8 mouse cellular contexts compared by ENCODE assay signal in genomic region chr7:80343270-80344018, GRCm38 (mm10). TPM values are rescaled to one million over a fixed set of nuclear protein-coding genes. Genes with fewer than 3 reads are reported as not detected.
A peak's percentile ranks its signal among the peaks of the same experiment; 100 is the strongest.
DNase-seq lines count a peak whose midpoint lies in the region; ATAC-seq and TF ChIP-seq lines count a peak whose summit lies in the region.

No protein-coding gene starts in this region.

- peaks cover 11% of the 10 kb centered on the region for H3K79me2 ChIP-seq in MEL (ENCODE audit: control insufficient read depth, insufficient read depth, low read length, poor library complexity)

- no peak for ATAC-seq in heart, embryonic 15.5 days (replicated peaks; ENCODE audit: insufficient number of reproducible peaks, insufficient read depth, low FRiP score, low read depth)
- ATAC-seq in heart, postnatal 0 days (ENCODE audit: insufficient read depth, low read depth): no peak

- WGBS in heart, embryonic 15.5 days: 22% methylated on average over 19 of the region's 19 CpGs
- 26% methylated on average over 19 of the region's 19 CpGs for WGBS in heart, postnatal 0 days
- 26% methylated on average over 19 of the region's 19 CpGs for WGBS in midbrain, embryonic 10.5 days

- H3K4me2 ChIP-seq in heart, embryonic 15.5 days: peak overlapping the region; percentile 83
- H3K4me2 ChIP-seq in heart, postnatal 0 days (ENCODE audit: low read depth, low read length): peak overlapping the region; percentile 87

- H3K27me3 ChIP-seq in heart, embryonic 15.5 days: no peaks in the 10 kb centered on the region
- H3K27me3 ChIP-seq in MEL (ENCODE audit: control insufficient read depth in 1 of 2, insufficient read depth in 2 of 2, low read length in 2 of 2): no peaks in the 10 kb centered on the region
- H3K27me3 ChIP-seq in heart, postnatal 0 days (ENCODE audit: control insufficient read depth, insufficient read depth, low read length): no peaks in the 10 kb centered on the region
- peaks cover 16% of the 10 kb centered on the region for H3K27me3 ChIP-seq in midbrain, embryonic 10.5 days (ENCODE audit: low read depth, poor library complexity, severe bottlenecking)

- peak overlapping the region; percentile 58 for H3K4me3 ChIP-seq in heart, embryonic 15.5 days
- peak overlapping the region; percentile 59 to 73 for H3K4me3 ChIP-seq in MEL (ENCODE audit: control insufficient read depth in 1 of 2, insufficient read depth in 1 of 2, low read depth in 2 of 2, low read length in 2 of 2)
- peak overlapping the region; percentile 58 for H3K4me3 ChIP-seq in heart, postnatal 0 days (ENCODE audit: low read depth, low read length)
- peak overlapping the region; percentile 73 for H3K4me3 ChIP-seq in midbrain, embryonic 10.5 days

- TF ChIP-seq EP300 in MEL (IDR thresholded peaks at IDR 0.05; ENCODE audit: low read depth in 1 of 2, low read length in 2 of 2): no peak
- no peak for TF ChIP-seq EP300 in heart, postnatal 0 days (IDR thresholded peaks at IDR 0.05; ENCODE audit: low read depth)

- TF ChIP-seq RAD21 in MEL (IDR thresholded peaks at IDR 0.05; ENCODE audit: low read depth, low read length): no peak

- no peaks in the 10 kb centered on the region for H3K36me3 ChIP-seq in heart, embryonic 15.5 days
- peaks cover 0 to 11% of the 10 kb centered on the region in 2 experiments; a peak in 2 of 4 replicates for H3K36me3 ChIP-seq in MEL (ENCODE audit: control insufficient read depth in 1 of 2, insufficient read depth in 2 of 2, low read length in 2 of 2)
- no peaks in the 10 kb centered on the region for H3K36me3 ChIP-seq in heart, postnatal 0 days (replicated peaks; ENCODE audit: control insufficient read depth, insufficient read depth, low read length)
- H3K36me3 ChIP-seq in midbrain, embryonic 10.5 days: peaks cover 7% of the 10 kb centered on the region

- no peaks in the 10 kb centered on the region for H3K9me3 ChIP-seq in heart, embryonic 15.5 days (replicated peaks)
- no peaks in the 10 kb centered on the region for H3K9me3 ChIP-seq in MEL (replicated peaks; ENCODE audit: insufficient read depth, low read length)
- H3K9me3 ChIP-seq in heart, postnatal 0 days (replicated peaks; ENCODE audit: control insufficient read depth, low read length): no peaks in the 10 kb centered on the region
- H3K9me3 ChIP-seq in midbrain, embryonic 10.5 days (replicated peaks): no peaks in the 10 kb centered on the region

- peak overlapping the region; percentile 75 for H3K27ac ChIP-seq in heart, embryonic 15.5 days
- peak overlapping the region; percentile 58 for H3K27ac ChIP-seq in MEL (ENCODE audit: control insufficient read depth, low read depth, low read length)
- peak overlapping the region; percentile 76 for H3K27ac ChIP-seq in heart, postnatal 0 days (ENCODE audit: low read depth)
- peak overlapping the region; percentile 92 for H3K27ac ChIP-seq in midbrain, embryonic 10.5 days (replicated peaks)

- no peak for TF ChIP-seq CTCF in MEL (IDR thresholded peaks at IDR 0.05 in 2 of 3, conservative IDR thresholded peaks at IDR 0.05 in 1 of 3; ENCODE audit: control insufficient read depth in 1 of 3, insufficient read depth in 1 of 3, low read depth in 2 of 3, low read length in 3 of 3, poor library complexity in 1 of 3, severe bottlenecking in 1 of 3)
- no peak for TF ChIP-seq CTCF in heart, postnatal 0 days (IDR thresholded peaks at IDR 0.05; ENCODE audit: low read depth)

- no peak for DNase-seq in heart, postnatal 4 days
- no peak for DNase-seq in MEL (ENCODE audit: low read depth, low spot score)
- DNase-seq in heart, postnatal 0 days (ENCODE audit: low spot score): no peak
- no peak for DNase-seq in midbrain, embryonic 10.5 days (ENCODE audit: low spot score)
- DNase-seq in adrenal gland, postnatal 25 days: no peak
- DNase-seq in spleen, adult 12 weeks (ENCODE audit: low spot score): no peak
- no peak for DNase-seq in layer of hippocampus, adult 8-10 months (ENCODE audit: low spot score in 2 of 2)

- peak overlapping the region; percentile 72 for H3K9ac ChIP-seq in heart, embryonic 15.5 days
- peak overlapping the region; percentile 93 for H3K9ac ChIP-seq in MEL (ENCODE audit: control insufficient read depth, low read depth, low read length, poor library complexity, severe bottlenecking)
- H3K9ac ChIP-seq in heart, postnatal 0 days (replicated peaks; ENCODE audit: low read depth, low read length): peak overlapping the region; percentile 73

- peaks cover 40% of the 10 kb centered on the region for H3K4me1 ChIP-seq in heart, embryonic 15.5 days (replicated peaks)
- H3K4me1 ChIP-seq in MEL (ENCODE audit: control insufficient read depth in 1 of 2, insufficient read depth in 2 of 2, low read length in 2 of 2): peaks cover 0 to 31% of the 10 kb centered on the region in 2 experiments; a peak in 3 of 4 replicates
- H3K4me1 ChIP-seq in heart, postnatal 0 days (ENCODE audit: control insufficient read depth, insufficient read depth): peaks cover 20% of the 10 kb centered on the region
- H3K4me1 ChIP-seq in midbrain, embryonic 10.5 days: peaks cover 57% of the 10 kb centered on the region

- TF ChIP-seq POLR2A in MEL (IDR thresholded peaks at IDR 0.05; ENCODE audit: control insufficient read depth in 1 of 2, insufficient read depth in 1 of 2, low read depth in 1 of 2, low read length in 2 of 2, poor library complexity in 1 of 2): no peak

TF ChIP-seq in MEL, 35 proteins besides CTCF, POLR2A, EP300 and RAD21 (continues in another document):
- no peak for TF ChIP-seq GABPA (IDR thresholded peaks at IDR 0.05; ENCODE audit: low read depth, low read length)

RNA-seq across cellular contexts. Expression of gene Hddc3, which starts 0.5 kb away (rescaled TPM):
- polyA plus RNA-seq in heart, embryonic 15.5 days (2015; fragmentation: Nextera tagmentation; extraction: Ambion mirVana): 16.1 and 17.4 TPM in 2 replicates
- total RNA-seq in heart, postnatal 4 days (2021): 10 to 100 TPM; 40.9 to 42.1 TPM
- total RNA-seq in MEL (2012; rRNA removed): 47.6 and 58.1 TPM in 2 replicates
- polyA plus RNA-seq in MEL (2012; ENCODE audit: insufficient read depth in 1 of 2, insufficient read length in 2 of 2, low read depth in 1 of 2, low replicate concordance in 2 of 2, missing spikeins in 1 of 2): 10 to 100 TPM in 1 of 2 experiments, not detected in 1; 47.1 TPM
- total RNA-seq in heart, postnatal 0 days (2014; rRNA removed; ENCODE audit: low replicate concordance): 19.8 and 28.5 TPM in 2 replicates
- polyA plus RNA-seq in heart, postnatal 0 days (2015; fragmentation: Nextera tagmentation; extraction: Ambion mirVana): 14.5 and 17.8 TPM in 2 replicates
- 24.8 and 24.9 TPM in 2 replicates for polyA plus RNA-seq in midbrain, embryonic 10.5 days (2016; fragmentation: Nextera tagmentation; extraction: Ambion mirVana)
- 32.8 and 37.9 TPM in 2 replicates for total RNA-seq in adrenal gland, postnatal 25 days (2021)
- 10 to 100 TPM; 37.7 to 55.7 (median 49.0) TPM for total RNA-seq in layer of hippocampus, adult 8-10 months (2022)

RNA-seq across cellular contexts. Expression of gene Unc45a, which starts 2.6 kb away (rescaled TPM):
- polyA plus RNA-seq in heart, embryonic 15.5 days (2015; fragmentation: Nextera tagmentation; extraction: Ambion mirVana): 16.6 and 21.5 TPM in 2 replicates
- 10 to 100 TPM; 22.9 to 24.9 TPM for total RNA-seq in heart, postnatal 4 days (2021)
- 20.3 and 28.2 TPM in 2 replicates for total RNA-seq in MEL (2012; rRNA removed)
- 10 to 100 TPM in 1 of 2 experiments, not detected in 1; 26.1 TPM for polyA plus RNA-seq in MEL (2012; ENCODE audit: insufficient read depth in 1 of 2, insufficient read length in 2 of 2, low read depth in 1 of 2, low replicate concordance in 2 of 2, missing spikeins in 1 of 2)
- total RNA-seq in heart, postnatal 0 days (2014; rRNA removed; ENCODE audit: low replicate concordance): 21.6 and 44.5 TPM in 2 replicates
- 11.0 and 12.5 TPM in 2 replicates for polyA plus RNA-seq in heart, postnatal 0 days (2015; fragmentation: Nextera tagmentation; extraction: Ambion mirVana)
- polyA plus RNA-seq in midbrain, embryonic 10.5 days (2016; fragmentation: Nextera tagmentation; extraction: Ambion mirVana): 42.3 and 46.7 TPM in 2 replicates
- total RNA-seq in adrenal gland, postnatal 25 days (2021): 47.0 and 49.5 TPM in 2 replicates
- 10 to 100 TPM; 35.5 to 47.2 (median 40.6) TPM for total RNA-seq in layer of hippocampus, adult 8-10 months (2022)

RNA-seq across cellular contexts. Expression of gene Rccd1, which starts 19.2 kb away (rescaled TPM):
- polyA plus RNA-seq in heart, embryonic 15.5 days (2015; fragmentation: Nextera tagmentation; extraction: Ambion mirVana): 7.9 and 9.0 TPM in 2 replicates
- total RNA-seq in heart, postnatal 4 days (2021): 1 to 10 TPM; 8.5 to 9.5 TPM
- total RNA-seq in MEL (2012; rRNA removed): 13.8 and 20.2 TPM in 2 replicates
- polyA plus RNA-seq in MEL (2012; ENCODE audit: insufficient read depth in 1 of 2, insufficient read length in 2 of 2, low read depth in 1 of 2, low replicate concordance in 2 of 2, missing spikeins in 1 of 2): 10 to 100 TPM in 1 of 2 experiments, not detected in 1; 16.8 TPM
- 3.7 and 7.6 TPM in 2 replicates for total RNA-seq in heart, postnatal 0 days (2014; rRNA removed; ENCODE audit: low replicate concordance)
- polyA plus RNA-seq in heart, postnatal 0 days (2015; fragmentation: Nextera tagmentation; extraction: Ambion mirVana): 2.9 and 3.1 TPM in 2 replicates
- 12.6 and 13.4 TPM in 2 replicates for polyA plus RNA-seq in midbrain, embryonic 10.5 days (2016; fragmentation: Nextera tagmentation; extraction: Ambion mirVana)
- total RNA-seq in adrenal gland, postnatal 25 days (2021): 15.4 and 19.1 TPM in 2 replicates
- total RNA-seq in layer of hippocampus, adult 8-10 months (2022): 10 to 100 TPM; 12.7 to 19.0 (median 14.2) TPM

RNA-seq across cellular contexts. Expression of gene Man2a2, which starts 27.7 kb away (rescaled TPM):
- polyA plus RNA-seq in heart, embryonic 15.5 days (2015; fragmentation: Nextera tagmentation; extraction: Ambion mirVana): 15.1 and 21.1 TPM in 2 replicates
- 10 to 100 TPM; 65.0 to 65.6 TPM for total RNA-seq in heart, postnatal 4 days (2021)
- 17.4 and 19.2 TPM in 2 replicates for total RNA-seq in MEL (2012; rRNA removed)
- polyA plus RNA-seq in MEL (2012; ENCODE audit: insufficient read depth in 1 of 2, insufficient read length in 2 of 2, low read depth in 1 of 2, low replicate concordance in 2 of 2, missing spikeins in 1 of 2): 10 to 100 TPM in 1 of 2 experiments, not detected in 1; 38.6 TPM
- total RNA-seq in heart, postnatal 0 days (2014; rRNA removed; ENCODE audit: low replicate concordance): 30.2 and 55.2 TPM in 2 replicates
- polyA plus RNA-seq in heart, postnatal 0 days (2015; fragmentation: Nextera tagmentation; extraction: Ambion mirVana): 7.2 and 7.7 TPM in 2 replicates
- polyA plus RNA-seq in midbrain, embryonic 10.5 days (2016; fragmentation: Nextera tagmentation; extraction: Ambion mirVana): 15.7 and 18.4 TPM in 2 replicates
- 92.6 and 109 TPM in 2 replicates for total RNA-seq in adrenal gland, postnatal 25 days (2021)
- 100 to 1,000 TPM; 161 to 192 (median 173) TPM for total RNA-seq in layer of hippocampus, adult 8-10 months (2022)

RNA-seq across cellular contexts. Expression of gene Fes, which starts 44.3 kb away (rescaled TPM):
- polyA plus RNA-seq in heart, embryonic 15.5 days (2015; fragmentation: Nextera tagmentation; extraction: Ambion mirVana): 10.9 and 14.4 TPM in 2 replicates
- total RNA-seq in heart, postnatal 4 days (2021): 10 to 100 TPM; 16.4 to 21.5 TPM
- 1.3 and 2.7 TPM in 2 replicates for total RNA-seq in MEL (2012; rRNA removed)
- polyA plus RNA-seq in MEL (2012; ENCODE audit: insufficient read depth in 1 of 2, insufficient read length in 2 of 2, low read depth in 1 of 2, low replicate concordance in 2 of 2, missing spikeins in 1 of 2): 1 to 10 TPM in 1 of 2 experiments, not detected in 1; 6.6 TPM
- total RNA-seq in heart, postnatal 0 days (2014; rRNA removed; ENCODE audit: low replicate concordance): 13.5 and 23.1 TPM in 2 replicates
- 9.2 and 9.7 TPM in 2 replicates for polyA plus RNA-seq in heart, postnatal 0 days (2015; fragmentation: Nextera tagmentation; extraction: Ambion mirVana)
- 9.1 and 11.8 TPM in 2 replicates for polyA plus RNA-seq in midbrain, embryonic 10.5 days (2016; fragmentation: Nextera tagmentation; extraction: Ambion mirVana)
- total RNA-seq in adrenal gland, postnatal 25 days (2021): 10.0 and 12.0 TPM in 2 replicates
- total RNA-seq in layer of hippocampus, adult 8-10 months (2022): 10 to 100 TPM in 2 of 4 experiments, 1 to 10 TPM in 2; 7.0 to 20.0 (median 14.1) TPM
